Mouse (Mus musculus) bone marrow macrophage, adult 2 months (primary cell): ENCODE measurements around the gene 1700001C19Rik.

ENCODE experiments used
- CTCF ChIP-seq: IDR thresholded peaks from 2 replicates; pipeline ENCODE4 v1.5.1; 2012; ENCODE audit warnings: low read depth, mild to moderate bottlenecking, low read length, moderate library complexity
- POLR2A ChIP-seq: IDR thresholded peaks from 2 replicates; pipeline ENCODE4 v1.6.1; 2012; ENCODE audit warnings: mild to moderate bottlenecking, low read depth, low read length, borderline replicate concordance

DNA sequence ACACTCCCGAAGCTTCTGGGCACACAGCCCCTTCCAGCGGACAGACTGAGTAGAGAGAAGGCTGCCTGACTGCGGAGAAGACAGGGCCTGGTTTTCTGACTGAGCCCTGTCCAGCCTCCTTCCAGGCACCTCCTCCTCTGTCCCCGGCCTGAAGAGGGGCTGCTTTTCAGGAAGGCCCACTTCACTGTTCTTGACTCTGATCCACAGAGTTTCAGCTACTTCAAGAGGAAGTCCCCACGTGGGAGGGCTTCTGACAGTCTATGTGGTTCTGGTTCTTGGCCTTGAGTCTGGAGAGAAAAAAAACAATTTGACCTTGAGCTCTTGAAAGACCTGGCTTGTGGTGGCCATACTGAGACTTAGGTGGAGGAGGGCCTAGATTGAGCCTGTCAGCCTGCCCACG, 6.9 kb upstream of the 1700001C19Rik start:
- TF ChIP-seq CTCF (no peak), POLR2A (no peak)
